Mouse (Mus musculus): ENCODE measurements around the gene Tob2.

Gene Tob2

DNA sequence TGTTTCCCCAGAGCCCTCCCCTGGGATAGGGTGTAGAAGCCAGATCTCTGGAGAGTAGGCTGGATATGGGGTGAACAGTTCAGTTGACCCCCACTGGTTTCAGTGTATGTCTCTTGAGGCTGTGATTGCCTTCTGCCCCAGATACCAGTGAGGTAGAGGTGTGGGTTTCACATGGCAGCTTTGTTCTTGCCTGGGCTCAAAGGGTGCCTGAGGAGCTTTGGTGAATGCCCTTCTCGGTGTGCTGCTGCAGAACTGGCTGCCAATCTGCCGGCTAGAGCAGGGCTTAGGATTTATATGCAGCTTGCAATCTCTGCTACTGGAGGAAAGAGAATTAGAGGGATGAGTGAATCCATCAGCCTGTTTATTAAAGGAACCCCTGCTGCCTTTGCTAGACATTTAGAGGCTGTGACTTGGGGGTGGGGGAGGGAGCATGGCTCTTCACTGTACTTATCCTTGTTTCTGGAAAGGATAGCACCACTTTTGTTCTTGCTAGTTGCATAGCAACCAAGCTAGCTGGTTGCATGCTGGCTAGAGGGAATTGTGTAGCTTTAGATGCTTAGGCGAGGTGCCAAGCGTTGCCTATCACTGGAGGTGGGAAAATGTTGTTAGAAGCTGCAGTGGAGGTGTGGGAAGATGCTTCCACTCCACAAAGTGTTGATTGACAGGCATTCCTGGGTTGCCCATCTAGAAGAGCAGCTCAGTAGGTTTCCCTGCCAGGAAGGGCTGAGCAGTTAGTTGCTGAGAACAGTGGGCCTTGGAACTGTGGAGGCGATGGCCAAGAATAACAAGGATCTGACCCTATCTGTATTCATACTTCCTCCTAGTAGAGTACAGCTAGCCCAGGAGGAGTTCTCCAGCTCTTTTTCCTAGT is 21.2 kb upstream of the Tob2 start:
- DNase-seq (ENCODE audit: low read depth, low spot score), result no peak
- no peaks in the 10 kb centered on the region for H3K27me3 ChIP-seq (ENCODE audit: control insufficient read depth, insufficient read depth, low read length, poor library complexity, severe bottlenecking)
- H3K36me3 ChIP-seq (ENCODE audit: control insufficient read depth, insufficient read depth, low read length, poor library complexity, severe bottlenecking), result no peaks in the 10 kb centered on the region

DNA sequence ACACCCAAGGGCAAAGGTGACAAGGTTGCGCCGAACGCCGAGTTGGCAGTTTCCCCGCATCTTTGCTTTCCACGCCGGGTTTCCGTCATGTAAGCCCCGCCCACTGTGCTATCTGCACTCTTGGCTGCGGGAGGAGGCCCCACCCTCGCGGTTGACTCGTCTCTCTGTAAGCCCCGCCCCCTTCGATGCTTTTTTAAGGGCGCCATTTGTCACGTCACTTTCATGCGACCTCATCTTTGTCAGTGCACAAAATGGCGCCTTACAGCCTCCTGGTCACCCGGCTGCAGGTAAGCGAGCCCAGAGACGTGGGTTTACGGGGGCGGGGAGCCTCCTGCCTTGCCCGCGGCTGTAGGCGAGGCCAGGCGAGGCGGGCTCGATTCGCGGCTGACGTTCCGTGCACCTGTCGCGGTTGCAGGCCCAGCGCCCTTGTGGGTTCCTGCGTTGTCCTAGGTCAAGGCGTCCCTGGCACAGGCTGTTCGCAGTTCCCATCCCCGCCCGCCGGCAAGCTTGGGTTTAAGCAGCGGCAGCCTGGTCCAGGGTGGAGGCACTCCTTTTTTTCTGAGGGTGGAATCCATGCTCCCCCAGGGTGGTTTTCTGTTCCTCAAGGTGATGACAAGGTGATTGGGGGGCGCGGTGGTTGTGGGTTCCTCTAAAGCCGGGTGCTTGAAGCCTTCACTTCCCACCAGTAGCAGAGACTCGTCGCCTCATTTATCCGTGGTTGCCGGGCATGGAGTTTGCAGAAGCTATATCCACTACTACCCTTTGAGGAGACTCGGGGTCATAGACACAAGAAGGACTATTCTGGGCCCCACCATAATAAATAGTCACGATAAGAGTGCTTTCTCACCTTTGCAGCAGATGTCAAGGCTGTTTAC is 13.9 kb upstream of the Tob2 start, which contains the start of gene Aco2:
Gene Aco2 (plus strand): TSS at position 48 of the 875 bp plus-strand sequence.
- DNase-seq (ENCODE audit: low read depth, low spot score), result peak; percentile 99
- Histone ChIP-seq H3K36me3 (ENCODE audit: control insufficient read depth, insufficient read depth, low read length, poor library complexity, severe bottlenecking) (peaks cover 19% of the 10 kb centered on the region), H3K27me3 (ENCODE audit: control insufficient read depth, insufficient read depth, low read length, poor library complexity, severe bottlenecking) (no peaks in the 10 kb centered on the region)

- peaks cover 19% of the 10 kb centered on the region for H3K36me3 ChIP-seq (ENCODE audit: control insufficient read depth, insufficient read depth, low read length, poor library complexity, severe bottlenecking)
- DNase-seq (ENCODE audit: low read depth, low spot score), result peak; percentile 98
- no peaks in the 10 kb centered on the region for H3K27me3 ChIP-seq (ENCODE audit: control insufficient read depth, insufficient read depth, low read length, poor library complexity, severe bottlenecking)
Measured at GRCm38 (mm10) chr15:81871604-81872261, 13.1 kb upstream of the Tob2 start, which contains the start of gene Phf5a. Gene Phf5a, minus strand, starts transcription at chr15:81871911.

- no peak for DNase-seq (ENCODE audit: low read depth, low spot score)
- Histone ChIP-seq H3K36me3 (ENCODE audit: control insufficient read depth, insufficient read depth, low read length, poor library complexity, severe bottlenecking) (peaks cover 19% of the 10 kb centered on the region), H3K27me3 (ENCODE audit: control insufficient read depth, insufficient read depth, low read length, poor library complexity, severe bottlenecking) (no peaks in the 10 kb centered on the region)
Measured at GRCm38 (mm10) chr15:81869985-81870384, 11.4 kb upstream of the Tob2 start.

DNA sequence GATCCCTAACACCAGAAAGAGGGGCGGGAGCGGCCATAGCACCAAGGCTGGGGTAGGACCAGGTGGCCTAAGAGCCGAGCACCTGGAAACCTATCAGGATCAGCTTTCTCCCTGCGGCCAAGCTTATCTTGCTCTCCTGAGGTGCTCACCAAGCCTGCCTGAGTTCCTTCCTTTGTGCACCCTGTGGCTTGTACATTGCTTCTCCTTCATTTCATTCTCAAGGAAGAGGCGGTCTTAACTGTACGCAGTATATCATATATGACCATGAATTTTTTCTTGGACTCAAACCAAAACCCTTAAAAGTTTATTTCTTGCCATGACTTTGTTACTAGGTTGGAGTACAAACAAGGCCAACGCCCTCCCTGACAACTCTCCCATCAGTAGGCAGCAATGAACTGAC is 5.6 kb upstream of the Tob2 start:
- Histone ChIP-seq H3K36me3 (ENCODE audit: control insufficient read depth, insufficient read depth, low read length, poor library complexity, severe bottlenecking) (peaks cover 13% of the 10 kb centered on the region), H3K27me3 (ENCODE audit: control insufficient read depth, insufficient read depth, low read length, poor library complexity, severe bottlenecking) (no peaks in the 10 kb centered on the region)
- DNase-seq (ENCODE audit: low read depth, low spot score), result no peak

- Histone ChIP-seq H3K27me3 (ENCODE audit: control insufficient read depth, insufficient read depth, low read length, poor library complexity, severe bottlenecking) (no peaks in the 10 kb centered on the region), H3K36me3 (ENCODE audit: control insufficient read depth, insufficient read depth, low read length, poor library complexity, severe bottlenecking) (peaks cover 3% of the 10 kb centered on the region; the same call in 1 of the 2 replicates)
- no peak for DNase-seq (ENCODE audit: low read depth, low spot score)
Measured at GRCm38 (mm10) chr15:81860471-81861135, 2.0 kb upstream of the Tob2 start.

GRCm38 (mm10) chr15:81859330-81860255 is 997 bp upstream of the Tob2 start:
- Histone ChIP-seq H3K36me3 (ENCODE audit: control insufficient read depth, insufficient read depth, low read length, poor library complexity, severe bottlenecking) (peaks cover 3% of the 10 kb centered on the region; the same call in 1 of the 2 replicates), H3K27me3 (ENCODE audit: control insufficient read depth, insufficient read depth, low read length, poor library complexity, severe bottlenecking) (no peaks in the 10 kb centered on the region)
- DNase-seq (ENCODE audit: low read depth, low spot score), result peak; percentile 96

- H3K36me3 ChIP-seq (ENCODE audit: control insufficient read depth, insufficient read depth, low read length, poor library complexity, severe bottlenecking), result no peaks in the 10 kb centered on the region
- DNase-seq (ENCODE audit: low read depth, low spot score), result peak; percentile 91
- H3K27me3 ChIP-seq (ENCODE audit: control insufficient read depth, insufficient read depth, low read length, poor library complexity, severe bottlenecking), result no peaks in the 10 kb centered on the region
Measured at GRCm38 (mm10) chr15:81858138-81858516, 469 bp downstream of the Tob2 start.

DNA sequence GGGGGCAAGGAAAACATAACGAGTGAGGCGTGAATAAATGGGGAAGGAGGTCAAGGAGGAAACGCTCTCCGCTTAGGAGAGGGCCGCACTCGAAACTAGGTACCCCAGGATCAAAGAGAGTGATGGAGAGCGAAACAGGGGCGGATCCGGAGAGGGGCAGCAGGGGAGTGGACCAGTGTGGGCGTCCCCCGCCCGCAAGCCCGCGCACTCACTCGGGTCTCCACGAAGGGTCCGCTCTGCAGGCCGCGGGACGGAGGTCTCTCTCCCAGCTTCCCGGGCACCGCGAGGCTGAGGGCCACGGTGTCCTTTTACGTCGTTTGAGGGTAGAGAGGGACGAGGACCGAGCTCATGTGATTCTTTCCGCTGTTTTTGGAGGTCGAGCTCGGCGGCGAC is 876 bp downstream of the Tob2 start:
- DNase-seq (ENCODE audit: low read depth, low spot score), result no peak
- H3K27me3 ChIP-seq (ENCODE audit: control insufficient read depth, insufficient read depth, low read length, poor library complexity, severe bottlenecking), result no peaks in the 10 kb centered on the region

GRCm38 (mm10) chr15:81856938-81857723 is 1.5 kb downstream of the Tob2 start:
- H3K27me3 ChIP-seq (ENCODE audit: control insufficient read depth, insufficient read depth, low read length, poor library complexity, severe bottlenecking), result no peaks in the 10 kb centered on the region
- peaks cover 3% of the 10 kb centered on the region for H3K36me3 ChIP-seq (ENCODE audit: control insufficient read depth, insufficient read depth, low read length, poor library complexity, severe bottlenecking)
- DNase-seq (ENCODE audit: low read depth, low spot score), result peak; percentile 51

More for the DNA sequence above, 876 bp downstream of the Tob2 start:
- H3K36me3 ChIP-seq (ENCODE audit: control insufficient read depth, insufficient read depth, low read length, poor library complexity, severe bottlenecking), result no peaks in the 10 kb centered on the region; the same call in 1 of the 2 replicates

- no peaks in the 10 kb centered on the region for H3K27me3 ChIP-seq (ENCODE audit: control insufficient read depth, insufficient read depth, low read length, poor library complexity, severe bottlenecking)
- H3K36me3 ChIP-seq (ENCODE audit: control insufficient read depth, insufficient read depth, low read length, poor library complexity, severe bottlenecking), result peaks cover 5% of the 10 kb centered on the region
- DNase-seq (ENCODE audit: low read depth, low spot score), result peak; percentile 90
Measured at GRCm38 (mm10) chr15:81856030-81856790, 2.4 kb downstream of the Tob2 start.

- no peaks in the 10 kb centered on the region for H3K27me3 ChIP-seq (ENCODE audit: control insufficient read depth, insufficient read depth, low read length, poor library complexity, severe bottlenecking)
- no peak for DNase-seq (ENCODE audit: low read depth, low spot score)
- peaks cover 14% of the 10 kb centered on the region for H3K36me3 ChIP-seq (ENCODE audit: control insufficient read depth, insufficient read depth, low read length, poor library complexity, severe bottlenecking)
Measured at GRCm38 (mm10) chr15:81853081-81853480, 5.5 kb downstream of the Tob2 start.

All from splenic B cell, adult 2 months (primary cell).